Mouse (Mus musculus) G1E (cell line): ENCODE data around the gene Slc16a9. TPM values are rescaled to one million over a fixed set of nuclear protein-coding genes. Genes with fewer than 3 reads are reported as not detected.

Source experiments
- ATAC-seq: 2 replicates; pipeline ENCODE4 v1.8.0; 2016; ENCODE audit warnings: mild to moderate bottlenecking; ENCODE audit not compliant: insufficient number of reproducible peaks, poor library complexity, low FRiP score, severe bottlenecking; ENCODE audit errors: extremely low read depth
- DNase-seq: peaks from one replicate; pipeline ENCODE4 v3.0.0; 2012; ENCODE audit warnings: low spot score
- H3K27me3 ChIP-seq: 2 replicates; pipeline ENCODE4 v1.6.1; 2012; ENCODE audit warnings: mild to moderate bottlenecking, low read length, inconsistent platforms; ENCODE audit not compliant: insufficient read depth
- H3K36me3 ChIP-seq: replicated peaks from 2 replicates; pipeline ENCODE3; 2012; ENCODE audit warnings: mild to moderate bottlenecking, inconsistent platforms
- H3K4me1 ChIP-seq: 2 replicates; pipeline ENCODE4 v1.6.1; 2012; ENCODE audit warnings: low read depth, low read length, inconsistent platforms, mixed read lengths; ENCODE audit not compliant: insufficient read depth
- H3K4me3 ChIP-seq: 2 replicates; pipeline ENCODE4 v1.5.1; 2012; ENCODE audit warnings: low read depth, mild to moderate bottlenecking, inconsistent platforms, low read length, moderate library complexity, mixed read lengths
- H3K9me3 ChIP-seq: replicated peaks from 2 replicates; pipeline ENCODE4 v1.6.1; 2012; ENCODE audit warnings: inconsistent platforms
- CTCF ChIP-seq: IDR thresholded peaks from 2 replicates; pipeline ENCODE4 v1.5.1; 2012; ENCODE audit warnings: low read depth, low read length, inconsistent platforms, mixed read lengths
- GATA1 ChIP-seq: IDR thresholded peaks from 2 replicates; pipeline ENCODE4 v1.6.1; 2012; ENCODE audit warnings: borderline replicate concordance, low read length, inconsistent platforms, mixed read lengths
- GATA2 ChIP-seq: IDR thresholded peaks from 2 replicates; pipeline ENCODE4 v1.6.1; 2012; ENCODE audit warnings: low read depth, low read length, inconsistent platforms, borderline replicate concordance
- POLR2AphosphoS5 ChIP-seq: IDR thresholded peaks from 2 replicates; pipeline ENCODE4 v1.6.1; 2012; ENCODE audit warnings: low read depth, low read length, inconsistent platforms; ENCODE audit not compliant: insufficient replicate concordance
- TAL1 ChIP-seq: conservative IDR thresholded peaks from 2 replicates; pipeline ENCODE4 v1.6.1; 2012; ENCODE audit warnings: low read depth, low read length, inconsistent platforms, mixed read lengths
- polyA plus RNA-seq: library from polyadenylated mRNA; stranded (reverse); fragments of >175 nt; gene quantifications from 2 replicates; pipeline ENCODE4 v1.2.3, GENCODE M21; 2012
- total RNA-seq, 2 experiments: library from RNA; stranded (forward) in 1 of 2; stranded (reverse) in 1 of 2; fragments of 200-1000 nt in 1 of 2; fragments of >200 nt in 1 of 2; fragmentation: Nextera tagmentation in 1 of 2; gene quantifications; 2 replicates each; pipeline ENCODE4 v1.2.3; 2014 to 2017

Gene Slc16a9
- total and polyA plus RNA-seq, 3 experiments, result 0.11 TPM; not detected in 2

DNA sequence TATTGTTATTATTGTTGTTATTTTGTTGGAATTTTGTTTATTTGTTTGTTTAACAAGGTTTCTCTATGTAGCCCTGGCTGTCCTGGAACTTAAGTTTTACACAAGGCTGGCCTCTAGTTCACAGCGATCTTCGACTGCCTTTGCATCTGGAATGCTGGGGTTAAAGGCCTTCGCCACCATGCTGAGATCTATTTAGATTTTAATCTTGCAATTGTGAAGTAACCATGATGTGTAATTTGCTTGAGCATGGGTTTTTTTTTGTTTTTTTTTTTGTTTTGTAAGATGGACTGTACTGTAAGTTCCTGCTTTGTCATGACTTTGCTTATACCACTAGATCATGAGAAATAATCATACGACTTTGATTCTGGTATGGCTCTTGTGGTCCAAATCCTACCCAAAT lies 16.0 kb downstream of the Slc16a9 start:
- Histone ChIP-seq H3K4me1 (no peaks in the 10 kb centered on the region), H3K4me3 (no peak overlapping the region), H3K9me3 (peaks cover 42% of the 10 kb centered on the region), H3K36me3 (no peaks in the 10 kb centered on the region), H3K27me3 (no peaks in the 10 kb centered on the region)
- ATAC-seq, result no peak
- DNase-seq, result no peak
- TF ChIP-seq TAL1 (no peak), CTCF (no peak)

DNA sequence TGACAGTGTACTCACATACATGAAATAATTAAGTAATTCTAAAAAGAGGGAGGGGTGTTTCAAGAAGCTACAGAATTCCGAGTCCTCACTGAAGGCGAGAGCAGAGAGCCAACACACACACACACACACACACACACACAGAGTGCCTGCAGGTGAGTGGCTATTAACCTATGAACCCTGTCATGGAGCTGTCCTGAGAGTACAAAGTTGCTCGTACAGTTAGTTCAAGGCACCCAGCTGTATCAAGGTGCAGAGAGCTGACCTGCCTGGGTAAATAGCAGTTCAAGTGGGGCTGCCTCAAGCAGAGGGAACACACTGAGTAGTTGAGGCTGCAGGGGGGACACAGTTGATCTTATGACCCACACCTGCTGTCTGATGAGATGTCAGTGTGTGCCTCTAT lies 17.2 kb downstream of the Slc16a9 start:
- Histone ChIP-seq H3K9me3 (peaks cover 43% of the 10 kb centered on the region), H3K4me1 (no peaks in the 10 kb centered on the region), H3K27me3 (no peaks in the 10 kb centered on the region), H3K36me3 (no peaks in the 10 kb centered on the region), H3K4me3 (no peak overlapping the region)
- ATAC-seq (no peak), DNase-seq (no peak)
- no peak for TF ChIP-seq GATA2
- no peak for TF ChIP-seq TAL1
- TF ChIP-seq CTCF, result no peak
- no peak for TF ChIP-seq GATA1
- TF ChIP-seq POLR2AphosphoS5, result no peak

DNA sequence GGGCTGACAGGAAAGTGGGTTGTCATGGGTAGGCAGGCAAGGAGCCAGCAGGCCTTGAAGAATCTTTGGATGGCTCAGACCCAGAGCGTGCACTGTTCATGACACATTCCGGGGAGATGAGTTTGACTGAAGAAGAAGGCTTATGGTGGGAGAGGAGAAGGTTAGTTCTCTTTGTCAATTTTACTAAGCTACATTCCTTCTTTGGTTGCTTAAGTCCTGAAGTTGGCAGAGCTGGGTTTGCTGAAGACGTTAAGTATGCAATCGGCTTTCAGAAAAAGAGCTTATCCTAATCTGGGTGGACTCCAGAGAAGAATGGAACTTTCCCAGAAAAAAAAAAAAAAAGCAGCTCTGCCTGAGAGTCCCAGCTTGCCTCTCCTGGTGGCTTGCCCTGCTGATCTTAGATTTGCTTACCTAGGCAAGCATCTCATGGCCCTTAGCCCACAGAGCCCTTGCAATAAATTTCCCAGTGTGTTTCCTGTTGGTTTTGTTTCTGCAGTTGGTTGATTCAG lies 18.8 kb downstream of the Slc16a9 start:
- no peaks in the 10 kb centered on the region for H3K36me3 ChIP-seq
- no peak for DNase-seq
- no peak overlapping the region for H3K4me3 ChIP-seq
- peaks cover 54% of the 10 kb centered on the region for H3K9me3 ChIP-seq
- no peak for ATAC-seq
- no peaks in the 10 kb centered on the region for H3K27me3 ChIP-seq
- TF ChIP-seq CTCF (no peak), GATA2 (no peak)
- no peaks in the 10 kb centered on the region for H3K4me1 ChIP-seq

DNA sequence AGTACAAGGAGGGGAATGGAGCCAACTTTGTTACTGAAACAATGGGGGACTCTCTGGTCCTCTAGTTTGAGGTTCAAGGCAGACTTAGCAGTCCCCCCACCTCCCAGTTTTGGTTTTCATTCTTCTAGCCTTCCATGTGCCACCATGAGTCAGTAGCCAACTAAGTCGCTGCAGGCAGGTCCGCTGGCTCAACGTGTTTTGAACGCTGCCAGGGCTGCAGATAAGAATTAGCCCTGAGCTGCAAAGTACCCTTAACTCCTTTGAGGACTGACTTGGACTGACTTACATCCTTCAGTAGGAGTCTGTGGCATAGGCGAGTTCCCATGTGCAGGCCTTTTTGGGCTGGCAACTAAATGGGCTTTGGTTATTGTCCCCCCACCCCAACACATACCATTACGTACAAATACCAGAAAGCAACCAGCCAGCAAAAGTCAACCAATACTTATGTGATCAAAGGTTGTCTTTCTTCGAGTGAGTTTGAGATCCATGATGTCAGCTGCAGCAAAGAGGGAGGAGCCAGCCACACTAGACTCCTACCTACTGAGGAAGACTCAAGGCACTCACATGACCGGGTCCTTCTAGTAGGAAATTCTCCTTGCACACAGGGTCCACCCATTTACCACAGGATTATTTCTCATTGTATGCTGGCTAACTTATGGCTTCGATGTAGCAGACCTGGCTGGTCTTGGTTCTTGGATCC lies 19.6 kb downstream of the Slc16a9 start:
- H3K36me3 ChIP-seq, result no peaks in the 10 kb centered on the region
- ATAC-seq, result no peak
- DNase-seq, result no peak
- no peak overlapping the region for H3K4me3 ChIP-seq
- peaks cover 54% of the 10 kb centered on the region for H3K9me3 ChIP-seq
- H3K4me1 ChIP-seq, result no peaks in the 10 kb centered on the region
- H3K27me3 ChIP-seq, result no peaks in the 10 kb centered on the region
- TF ChIP-seq POLR2AphosphoS5 (no peak), CTCF (no peak), TAL1 (no peak), GATA1 (no peak), GATA2 (no peak)

DNA sequence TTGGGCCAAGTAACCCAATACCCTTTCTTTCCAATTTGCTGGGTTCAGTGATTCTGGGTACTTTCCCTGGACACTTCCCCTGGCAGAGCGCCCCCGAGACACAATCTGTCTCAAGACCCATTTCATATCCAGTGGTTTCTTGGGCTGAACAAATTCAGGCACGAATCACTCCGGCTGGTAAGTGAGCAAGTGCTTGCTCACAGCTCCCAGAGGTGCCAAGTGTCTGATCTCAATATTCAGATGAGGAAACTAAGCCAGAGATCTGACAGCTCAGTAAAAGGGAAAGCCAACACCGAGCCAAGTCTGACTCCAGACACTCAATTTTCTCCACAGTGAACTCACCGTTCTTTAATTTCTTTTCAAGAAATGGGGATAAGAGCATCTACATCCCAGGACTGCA lies 21.6 kb downstream of the Slc16a9 start:
- DNase-seq, result no peak
- Histone ChIP-seq H3K4me3 (no peak overlapping the region), H3K4me1 (no peaks in the 10 kb centered on the region), H3K36me3 (no peaks in the 10 kb centered on the region), H3K9me3 (peaks cover 56% of the 10 kb centered on the region), H3K27me3 (no peaks in the 10 kb centered on the region)
- TF ChIP-seq CTCF (no peak), GATA1 (no peak), GATA2 (no peak), TAL1 (no peak), POLR2AphosphoS5 (no peak)
- ATAC-seq, result no peak

DNA sequence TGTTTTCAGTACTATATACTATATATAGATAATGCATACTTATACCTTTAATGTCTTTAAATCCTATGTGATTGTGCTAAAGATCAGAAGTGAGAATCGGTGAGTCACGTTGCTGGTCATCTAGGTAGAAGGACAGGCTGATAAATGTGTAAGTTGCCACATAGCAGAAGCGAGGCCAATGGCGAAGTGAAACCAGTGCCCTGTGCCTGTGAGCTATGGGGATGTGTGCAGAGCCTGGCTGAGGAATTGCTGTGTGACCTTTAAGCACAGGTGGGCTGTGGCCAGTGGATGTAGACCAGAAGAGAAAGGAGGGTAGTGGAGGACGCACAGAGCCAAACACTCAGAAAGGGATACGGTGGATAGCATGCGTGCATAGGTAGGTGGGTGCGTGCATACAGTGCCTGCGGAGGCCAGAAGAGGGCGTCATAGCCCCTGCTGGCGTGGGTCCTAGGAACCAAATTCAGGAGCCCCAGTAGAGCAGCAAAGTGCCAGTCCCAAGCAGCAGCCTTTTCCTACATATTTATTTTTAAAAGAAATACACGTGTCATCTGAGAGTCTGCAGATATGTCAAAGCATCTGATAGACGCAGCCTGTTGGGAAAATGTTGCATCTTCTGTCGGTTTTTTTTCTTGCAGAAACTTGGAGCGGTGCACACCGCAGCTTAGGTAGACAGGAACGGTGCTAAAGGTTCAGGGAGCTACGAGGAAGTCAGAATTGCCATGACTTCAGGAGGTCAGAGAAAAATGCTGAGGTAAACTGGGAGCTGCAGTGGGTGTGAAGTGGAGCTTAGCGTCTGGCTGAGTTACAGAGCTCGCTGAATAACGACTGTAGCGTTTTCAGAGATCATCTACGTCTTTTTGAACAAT lies 23.9 kb downstream of the Slc16a9 start:
- no peaks in the 10 kb centered on the region for H3K27me3 ChIP-seq
- no peaks in the 10 kb centered on the region for H3K4me1 ChIP-seq
- peaks cover 47% of the 10 kb centered on the region for H3K9me3 ChIP-seq
- no peak overlapping the region for H3K4me3 ChIP-seq
- H3K36me3 ChIP-seq, result no peaks in the 10 kb centered on the region
- DNase-seq (no peak), ATAC-seq (no peak)
- TF ChIP-seq POLR2AphosphoS5, result no peak
- TF ChIP-seq CTCF, result no peak
